Mouse (Mus musculus) heart, postnatal 0 days (tissue): ENCODE data around the gene Clcn6.

Source experiments
- CTCF ChIP-seq: IDR thresholded peaks from 2 replicates; pipeline ENCODE4 v1.5.1; 2016; ENCODE audit warnings: antibody characterized with exemption, control low read depth, low read depth
- EP300 ChIP-seq: IDR thresholded peaks from 2 replicates; pipeline ENCODE4 v1.6.1; 2016; ENCODE audit warnings: antibody characterized with exemption, low read depth

- no peak for TF ChIP-seq CTCF
- TF ChIP-seq EP300 = no peak
Observed at GRCm38 (mm10) chr4:148058993-148059392, 20.4 kb upstream of the Clcn6 start.
